17 mouse cellular contexts compared by ENCODE assay signal in the genomic region with DNA sequence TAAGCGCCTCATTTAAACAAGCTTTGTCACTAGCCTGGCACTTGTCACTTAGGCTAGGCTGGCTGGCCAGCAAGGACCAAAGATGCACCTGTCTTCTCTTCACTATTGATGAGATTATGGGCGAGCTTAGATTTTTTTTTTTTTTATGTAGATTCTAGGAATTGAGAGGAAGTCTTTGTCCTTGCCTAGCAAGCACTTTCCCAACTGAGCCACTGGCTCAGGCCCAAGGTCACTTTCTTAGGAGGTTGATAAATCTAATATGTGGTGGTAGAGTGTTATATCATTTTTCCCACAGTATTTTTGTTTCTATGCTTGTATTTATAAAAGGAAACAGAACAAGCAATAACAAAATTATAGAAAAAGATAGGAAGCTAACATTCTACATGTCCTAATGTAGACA.
"Had no signal": no experiment of that assay in that cellular context is flagged by ENCODE, and none has a peak within 500 bp of the region (broad histone marks: within the 10 kb centered on the region; RNA-seq: fewer than 3 reads in every experiment).

No protein-coding gene starts in this region.

- H3K4me3 ChIP-seq: layer of hippocampus, adult 2 months; limb, embryonic 10.5 days; limb, embryonic 13.5 days; liver, embryonic 13.5 days; megakaryocyte, embryonic 14.5 days had no signal

- H3K4me1 ChIP-seq: liver, embryonic 13.5 days had no signal

- DNase-seq: kidney, adult 11 months; kidney, postnatal 25 days; layer of hippocampus, adult 9-11 months; liver; liver, embryonic 13.5 days; lung, embryonic 14.5 days; lung, postnatal 36 days; midbrain, embryonic 14.5 days; right cerebral cortex, adult 18-20 months; right cerebral cortex, postnatal 14 days; right cerebral cortex, postnatal 4 days; thymus, adult 2 months; thymus, postnatal 14 days had no signal
